Mouse (Mus musculus) CH12.LX (cell line): ENCODE results near the gene Med17. TPM values are rescaled to one million over a fixed set of nuclear protein-coding genes. Genes with fewer than 3 reads are reported as not detected.
"Not testable (repeated sequence)": the region's sequence is repeated elsewhere in the genome, so short reads cannot be mapped to it uniquely, and the experiment has no call there.

ENCODE experiments used
- DNase-seq: peaks from one replicate; pipeline ENCODE4 v3.0.0-alpha.2; 2013; ENCODE audit errors: extremely low read depth
- H3K27ac ChIP-seq: 2 replicates; pipeline ENCODE4 v1.5.1; 2012; ENCODE audit warnings: low read depth, mild to moderate bottlenecking, control low read depth, moderate library complexity; ENCODE audit not compliant: insufficient read depth
- H3K27me3 ChIP-seq: replicated peaks from 2 replicates; pipeline ENCODE3; 2012; ENCODE audit warnings: inconsistent platforms
- H3K36me3 ChIP-seq, 2 experiments: replicated peaks in 1 of 2; 2 replicates each; pipeline versions ENCODE3 to v1.6.1; 2012; ENCODE audit warnings: inconsistent platforms in 1 of 2, low read length in 1 of 2, mild to moderate bottlenecking in 1 of 2, mixed read lengths in 1 of 2, moderate library complexity in 1 of 2; ENCODE audit not compliant: control insufficient read depth in 1 of 2, insufficient read depth in 1 of 2
- H3K4me1 ChIP-seq, 2 experiments: 2 replicates each; pipeline ENCODE4 v1.6.1; 2012; ENCODE audit warnings: inconsistent platforms in 1 of 2, moderate library complexity in 1 of 2; ENCODE audit not compliant: insufficient read depth in 2 of 2, control insufficient read depth in 1 of 2
- H3K4me2 ChIP-seq: 2 replicates; pipeline ENCODE4 v1.6.1; 2012; ENCODE audit warnings: low read depth, mild to moderate bottlenecking, control low read depth; ENCODE audit not compliant: poor library complexity, insufficient read depth, severe bottlenecking
- H3K4me3 ChIP-seq, 3 experiments: fragments of 150-350 bp in 1 of 3; sonication (generic) in 1 of 3; replicated peaks in 1 of 3; 2 replicates each; pipeline versions ENCODE3 to v1.5.1; 2011 to 2012; ENCODE audit warnings: low read depth in 2 of 3, low read length in 2 of 3, mild to moderate bottlenecking in 2 of 3, moderate library complexity in 2 of 3, control low read depth in 1 of 3, improper control_type of control experiment in 1 of 3, inconsistent platforms in 1 of 3, mixed read lengths in 1 of 3; ENCODE audit not compliant: poor library complexity in 1 of 3
- H3K79me2 ChIP-seq: replicated peaks from 2 replicates; pipeline ENCODE4 v1.6.1; 2012; ENCODE audit warnings: mild to moderate bottlenecking, moderate library complexity; ENCODE audit not compliant: control insufficient read depth, poor library complexity, insufficient read depth, severe bottlenecking; ENCODE audit errors: extremely low read depth
- H3K9ac ChIP-seq: 2 replicates; pipeline ENCODE4 v1.6.1; 2012; ENCODE audit warnings: low read depth, mild to moderate bottlenecking, control low read depth, moderate library complexity; ENCODE audit not compliant: insufficient read depth
- H3K9me3 ChIP-seq: replicated peaks from 2 replicates; pipeline ENCODE3; 2012; ENCODE audit warnings: low read length, inconsistent platforms, mixed read lengths
- BHLHE40 ChIP-seq: IDR thresholded peaks from 2 replicates; pipeline ENCODE4 v1.6.1; 2011; ENCODE audit warnings: mild to moderate bottlenecking, low read depth, low read length, improper control_type of control experiment
- CHD1 ChIP-seq: IDR thresholded peaks from 2 replicates; pipeline ENCODE4 v1.6.1; 2012; ENCODE audit warnings: low read depth, low read length, improper control_type of control experiment, inconsistent platforms
- CHD2 ChIP-seq: IDR thresholded peaks from 2 replicates; pipeline ENCODE4 v1.6.1; 2011; ENCODE audit warnings: low read length, improper control_type of control experiment
- CTCF ChIP-seq, 2 experiments: IDR thresholded peaks in 1 of 2; conservative IDR thresholded peaks in 1 of 2; 2 replicates each; pipeline ENCODE4 v1.5.1; 2011 to 2012; ENCODE audit warnings: low read depth in 2 of 2, low read length in 2 of 2, improper control_type of control experiment in 1 of 2, inconsistent platforms in 1 of 2, mild to moderate bottlenecking in 1 of 2, moderate library complexity in 1 of 2
- E2F4 ChIP-seq: IDR thresholded peaks from 2 replicates; pipeline ENCODE4 v1.6.1; 2011; ENCODE audit warnings: low read depth, low read length, improper control_type of control experiment; ENCODE audit not compliant: insufficient replicate concordance
- EP300 ChIP-seq: IDR thresholded peaks from 2 replicates; pipeline ENCODE4 v1.6.1; 2011; ENCODE audit warnings: low read length, improper control_type of control experiment
- ETS1 ChIP-seq: conservative IDR thresholded peaks from 2 replicates; pipeline ENCODE4 v1.6.1; 2012; ENCODE audit warnings: low read depth, mild to moderate bottlenecking, inconsistent platforms, low read length, improper control_type of control experiment, moderate library complexity
- GABPA ChIP-seq: IDR thresholded peaks from 2 replicates; pipeline ENCODE4 v1.6.1; 2012; ENCODE audit warnings: low read depth, low read length, improper control_type of control experiment, inconsistent platforms; ENCODE audit not compliant: insufficient replicate concordance
- KAT2A ChIP-seq: IDR thresholded peaks from 2 replicates; pipeline ENCODE4 v1.6.1; 2012; ENCODE audit warnings: low read length, improper control_type of control experiment, inconsistent platforms; ENCODE audit not compliant: insufficient replicate concordance
- MAFK ChIP-seq: IDR thresholded peaks from 2 replicates; pipeline ENCODE4 v1.6.1; 2011; ENCODE audit warnings: low read length, improper control_type of control experiment; ENCODE audit not compliant: insufficient replicate concordance
- MAX ChIP-seq: IDR thresholded peaks from 2 replicates; pipeline ENCODE4 v1.6.1; 2011; ENCODE audit warnings: low read length, improper control_type of control experiment
- MXI1 ChIP-seq: IDR thresholded peaks from 2 replicates; pipeline ENCODE4 v1.6.1; 2011; ENCODE audit warnings: mild to moderate bottlenecking, low read depth, low read length, improper control_type of control experiment
- MYC ChIP-seq: IDR thresholded peaks from 2 replicates; pipeline ENCODE4 v1.6.1; 2011; ENCODE audit warnings: low read depth, mild to moderate bottlenecking, improper control_type of control experiment, low read length
- NELFE ChIP-seq: IDR thresholded peaks from 2 replicates; pipeline ENCODE4 v1.6.1; 2011; ENCODE audit warnings: low read depth, low read length, improper control_type of control experiment
- PAX5 ChIP-seq: IDR thresholded peaks from 2 replicates; pipeline ENCODE4 v1.6.1; 2012; ENCODE audit warnings: low read length, inconsistent platforms, mixed read lengths
- POLR2A ChIP-seq: IDR thresholded peaks from 2 replicates; pipeline ENCODE4 v1.6.1; 2011; ENCODE audit warnings: low read depth, mild to moderate bottlenecking, improper control_type of control experiment, low read length
- POLR2AphosphoS2 ChIP-seq: IDR thresholded peaks from 2 replicates; pipeline ENCODE4 v1.6.1; 2011; ENCODE audit warnings: low read depth, low read length, improper control_type of control experiment
- RCOR1 ChIP-seq: conservative IDR thresholded peaks from 2 replicates; pipeline ENCODE4 v1.6.1; 2012; ENCODE audit warnings: low read depth, mild to moderate bottlenecking, inconsistent platforms, low read length, improper control_type of control experiment
- TBP ChIP-seq: conservative IDR thresholded peaks from 2 replicates; pipeline ENCODE4 v1.6.1; 2011; ENCODE audit warnings: low read depth, low read length, improper control_type of control experiment
- TCF12 ChIP-seq: IDR thresholded peaks from 2 replicates; pipeline ENCODE4 v1.6.1; 2014; ENCODE audit warnings: low read depth, mild to moderate bottlenecking, inconsistent platforms, low read length, improper control_type of control experiment
- UBTF ChIP-seq: IDR thresholded peaks from 2 replicates; pipeline ENCODE4 v1.6.1; 2012; ENCODE audit warnings: low read depth, mild to moderate bottlenecking, inconsistent platforms, low read length, improper control_type of control experiment, moderate library complexity
- USF1 ChIP-seq: IDR thresholded peaks from 2 replicates; pipeline ENCODE4 v1.6.1; 2014; ENCODE audit warnings: low read depth, mild to moderate bottlenecking, inconsistent platforms, low read length, improper control_type of control experiment
- USF2 ChIP-seq: conservative IDR thresholded peaks from 2 replicates; pipeline ENCODE4 v1.6.1; 2011; ENCODE audit warnings: low read depth, low read length, improper control_type of control experiment
- ZC3H11A ChIP-seq: IDR thresholded peaks from 2 replicates; pipeline ENCODE4 v1.6.1; 2012; ENCODE audit warnings: low read depth, mild to moderate bottlenecking, inconsistent platforms, low read length, improper control_type of control experiment
- ZMIZ1 ChIP-seq: IDR thresholded peaks from 2 replicates; pipeline ENCODE4 v1.6.1; 2012; ENCODE audit warnings: low read depth, mild to moderate bottlenecking, inconsistent platforms, low read length, improper control_type of control experiment
- ZNF384 ChIP-seq: IDR thresholded peaks from 2 replicates; pipeline ENCODE4 v1.6.1; 2012; ENCODE audit warnings: low read depth, low read length, improper control_type of control experiment, inconsistent platforms
- dilution Hi-C: fragments of 300-500 bp; cut with MboI; formaldehyde crosslinking; loops from 2 replicates; pipeline ENCODE4 v1.14.3; 2020; ENCODE audit warnings: low sequenced_read_pairs; ENCODE audit not compliant: extremely low pct_unique_long_range_greater_than_20kb, extremely low pct_ligation_motif_present
- in situ Hi-C: fragments of 300-500 bp; cut with MboI; formaldehyde crosslinking; loops from 3 replicates; pipeline ENCODE4 v1.14.3; 2019; ENCODE audit warnings: low sequenced_read_pairs, low pct_ligation_motif_present, low pct_unique_long_range_greater_than_20kb, mixed read lengths
- polyA plus RNA-seq: library from polyadenylated mRNA; unstranded; fragments of >175 nt; gene quantifications from 2 replicates; pipeline ENCODE4 v1.2.1, GENCODE M21; 2012; ENCODE audit warnings: low read depth; ENCODE audit not compliant: insufficient read length
- total RNA-seq, 2 experiments: library from RNA; depleted of rRNA; stranded (reverse); fragments of 300-350 nt in 1 of 2; fragments of >200 nt in 1 of 2; gene quantifications; 2 replicates each; pipeline ENCODE4 v1.2.3; 2012 to 2014

Med17 gene
- total and polyA plus RNA-seq, 3 experiments = 39.7 to 59.8 (median 57.0) TPM

- Histone ChIP-seq H3K4me2 (no peak overlapping the region), H3K27me3 (no peaks in the 10 kb centered on the region), H3K4me1 (peaks cover 2 to 34% of the 10 kb centered on the region in 2 experiments; a peak in 3 of 4 replicates), H3K79me2 (peaks cover 17% of the 10 kb centered on the region), H3K9ac (no peak overlapping the region), H3K27ac (no peak overlapping the region), H3K4me3 (no peak overlapping the region), H3K36me3 (peaks cover 3 to 9% of the 10 kb centered on the region in 2 experiments), H3K9me3 (no peaks in the 10 kb centered on the region)
- in situ Hi-C loops (no loop called here), dilution Hi-C loops (no loop called here)
- no peak for DNase-seq
- TF ChIP-seq RCOR1 = no peak
These were observed 23.1 kb upstream of the Med17 start for GRCm38 (mm10) chr9:15302881-15303280.

GRCm38 (mm10) chr9:15302006-15302405 lies 22.3 kb upstream of the Med17 start:
- H3K27me3 ChIP-seq, H3K9ac ChIP-seq, H3K9me3 ChIP-seq, dilution Hi-C loops, DNase-seq, H3K36me3 ChIP-seq, H3K4me2 ChIP-seq, in situ Hi-C loops, H3K79me2 ChIP-seq, H3K27ac ChIP-seq: not testable (repeated sequence)
- TF ChIP-seq NELFE = 0 out of 2 replicates have a peak, but pooled peaks have one; percentile 6
- TF ChIP-seq ZNF384 = peak; percentile 18; the same call in 1 of the 2 replicates
- TF ChIP-seq CTCF (conservative IDR thresholded peaks at IDR 0.05 in 1 of 2, IDR thresholded peaks at IDR 0.05 in 1 of 2; ENCODE audit: low read depth in 2 of 2, low read length in 2 of 2) = peak; percentile 6 to 40; a peak in 2 of 4 replicates
- 0 out of 2 replicates have a peak, but pooled peaks have one; percentile 20 for TF ChIP-seq MYC
- Histone ChIP-seq H3K4me3 (peak overlapping the region in 1 of 3 experiments; percentile 52), H3K4me1 (peaks cover 2 to 34% of the 10 kb centered on the region in 2 experiments; a peak in 3 of 4 replicates)

GRCm38 (mm10) chr9:15301399-15301798 lies 21.7 kb upstream of the Med17 start:
- no peaks in the 10 kb centered on the region for H3K27me3 ChIP-seq
- H3K9ac ChIP-seq = peak overlapping the region; percentile 88
- H3K4me2 ChIP-seq = peak overlapping the region; percentile 100
- H3K79me2 ChIP-seq = peaks cover 3% of the 10 kb centered on the region
- peak; percentile 76 for DNase-seq
- peaks cover 2 to 34% of the 10 kb centered on the region in 2 experiments; a peak in 3 of 4 replicates for H3K4me1 ChIP-seq
- peak overlapping the region in 2 of 3 experiments; percentile 44 to 52 for H3K4me3 ChIP-seq
- H3K36me3 ChIP-seq = peaks cover 0 to 11% of the 10 kb centered on the region in 2 experiments
- dilution Hi-C loops (no loop called here), in situ Hi-C loops (no loop called here)
- H3K27ac ChIP-seq = peak overlapping the region; percentile 70
- H3K9me3 ChIP-seq = no peaks in the 10 kb centered on the region
- TF ChIP-seq CTCF (conservative IDR thresholded peaks at IDR 0.05 in 1 of 2, IDR thresholded peaks at IDR 0.05 in 1 of 2; ENCODE audit: low read depth in 2 of 2, low read length in 2 of 2) (no peak), BHLHE40 (peak; percentile 83), POLR2AphosphoS2 (no peak), POLR2A (peak; percentile 68), MXI1 (no peak), ZC3H11A (no peak), TCF12 (peak; percentile 47), USF2 (no peak), CHD1 (no peak), ETS1 (peak; percentile 58), E2F4 (no peak), RCOR1 (no peak), GABPA (no peak), USF1 (no peak), MAX (peak; percentile 10; the same call in 1 of the 2 replicates), CHD2 (no peak), KAT2A (no peak), TBP (peak; percentile 74; the same call in 1 of the 2 replicates), ZMIZ1 (no peak), MAFK (no peak), ZNF384 (no peak), EP300 (peak; percentile 67), PAX5 (no peak), UBTF (no peak)
